Mouse (Mus musculus) brain, embryonic 14.5 days (tissue): ENCODE measurements around the gene Kncn. TPM values are rescaled to one million over a fixed set of nuclear protein-coding genes. Genes with fewer than 3 reads are reported as not detected.

Experiments
- DNase-seq: peaks from one replicate; pipeline ENCODE4 v3.0.0-alpha.2; 2011; ENCODE audit warnings: low read depth
- CTCF ChIP-seq: fragments of 200-500 bp; IDR thresholded peaks from 2 replicates; pipeline ENCODE4 v1.5.1; 2012; ENCODE audit warnings: inconsistent platforms, mild to moderate bottlenecking, moderate library complexity, borderline replicate concordance; ENCODE audit not compliant: insufficient read depth, insufficient read length; ENCODE audit errors: extremely low read depth
- POLR2A ChIP-seq: fragments of 200-500 bp; IDR thresholded peaks from 2 replicates; pipeline ENCODE4 v1.6.1; 2012; ENCODE audit warnings: mild to moderate bottlenecking, inconsistent platforms, borderline replicate concordance; ENCODE audit not compliant: poor library complexity, insufficient read depth, insufficient read length, severe bottlenecking; ENCODE audit errors: extremely low read depth
- polyA plus RNA-seq: library from polyadenylated mRNA; depleted of rRNA; stranded (reverse); fragments of >200 nt; gene quantifications from 2 replicates; pipeline ENCODE4 v1.2.3, GENCODE M21; 2012

The Kncn gene
- polyA plus RNA-seq, 1 experiment, result 0.10 TPM

DNA sequence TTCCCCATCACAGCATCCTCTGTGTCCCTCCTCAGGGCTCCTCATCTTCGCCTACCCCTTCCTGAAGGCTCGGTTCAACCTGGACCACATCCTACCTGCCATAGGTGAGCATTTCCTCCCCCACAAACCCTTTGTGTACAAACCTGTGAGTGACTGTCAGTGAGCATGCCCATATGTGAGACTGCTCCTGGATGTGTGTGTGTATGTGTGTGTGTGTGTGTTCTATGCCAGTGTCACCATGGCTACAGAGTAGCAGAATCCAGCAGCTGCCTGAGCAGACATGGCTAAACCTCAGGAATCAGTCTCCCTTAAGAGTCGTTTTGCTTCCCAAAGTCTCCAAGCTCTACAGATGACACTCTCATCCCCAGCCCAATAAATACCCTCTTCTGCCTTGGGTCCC lies 1.6 kb downstream of the Kncn start:
- peak; percentile 68 for DNase-seq
- no peak for TF ChIP-seq CTCF
- TF ChIP-seq POLR2A, result no peak

DNA sequence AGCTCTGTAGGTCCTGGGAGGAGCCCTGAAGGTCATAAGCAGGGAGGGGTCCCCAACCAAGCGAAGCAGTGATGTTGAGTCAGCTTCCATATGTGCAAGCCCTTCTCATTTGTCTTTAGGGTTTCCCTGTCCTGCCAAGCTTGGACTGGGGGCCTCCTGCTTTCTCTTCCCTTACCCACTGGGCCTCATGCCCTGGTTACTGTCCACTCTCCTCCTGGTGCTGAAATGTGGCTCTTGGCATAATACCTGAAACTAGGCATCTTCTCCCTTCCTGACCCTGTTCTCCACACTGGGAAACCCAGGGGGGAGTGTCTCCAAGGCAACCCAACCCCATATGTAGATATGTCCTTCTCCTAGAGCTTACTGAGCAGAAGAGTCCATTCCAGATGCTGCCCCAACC lies 2.7 kb downstream of the Kncn start:
- DNase-seq, result no peak
- TF ChIP-seq CTCF (no peak), POLR2A (no peak)

GRCm38 (mm10) chr4:115890066-115890465 lies 5.9 kb downstream of the Kncn start:
- DNase-seq, result no peak
- TF ChIP-seq POLR2A, result no peak
- TF ChIP-seq CTCF, result no peak

GRCm38 (mm10) chr4:115890553-115890952 lies 6.4 kb downstream of the Kncn start, which contains the start of gene 6430628N08Rik:
Gene 6430628N08Rik (plus strand): TSS chr4:115890665.
- no peak for DNase-seq
- TF ChIP-seq CTCF (no peak), POLR2A (no peak)

DNA sequence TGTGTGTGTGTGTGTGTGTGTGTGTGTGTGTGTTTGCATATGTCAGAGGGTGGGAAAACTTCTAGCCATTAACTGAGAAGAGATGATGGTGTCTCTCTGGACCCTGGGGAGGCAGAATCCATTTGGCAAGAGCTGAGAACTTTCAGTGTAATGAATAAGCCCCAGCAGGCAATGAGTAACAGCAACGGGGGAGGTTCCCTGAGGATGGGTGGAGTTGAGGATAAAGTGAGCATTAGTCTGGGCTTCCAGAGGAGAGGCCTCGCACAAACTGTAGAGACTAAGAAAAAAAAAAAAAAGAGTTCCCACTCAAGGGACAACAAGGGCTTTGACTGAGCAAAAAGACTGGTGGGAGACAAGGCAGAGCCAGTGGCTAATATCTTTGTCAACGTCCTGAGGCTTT lies 10.1 kb downstream of the Kncn start:
- no peak for DNase-seq
- no peak for TF ChIP-seq POLR2A
- no peak for TF ChIP-seq CTCF

DNA sequence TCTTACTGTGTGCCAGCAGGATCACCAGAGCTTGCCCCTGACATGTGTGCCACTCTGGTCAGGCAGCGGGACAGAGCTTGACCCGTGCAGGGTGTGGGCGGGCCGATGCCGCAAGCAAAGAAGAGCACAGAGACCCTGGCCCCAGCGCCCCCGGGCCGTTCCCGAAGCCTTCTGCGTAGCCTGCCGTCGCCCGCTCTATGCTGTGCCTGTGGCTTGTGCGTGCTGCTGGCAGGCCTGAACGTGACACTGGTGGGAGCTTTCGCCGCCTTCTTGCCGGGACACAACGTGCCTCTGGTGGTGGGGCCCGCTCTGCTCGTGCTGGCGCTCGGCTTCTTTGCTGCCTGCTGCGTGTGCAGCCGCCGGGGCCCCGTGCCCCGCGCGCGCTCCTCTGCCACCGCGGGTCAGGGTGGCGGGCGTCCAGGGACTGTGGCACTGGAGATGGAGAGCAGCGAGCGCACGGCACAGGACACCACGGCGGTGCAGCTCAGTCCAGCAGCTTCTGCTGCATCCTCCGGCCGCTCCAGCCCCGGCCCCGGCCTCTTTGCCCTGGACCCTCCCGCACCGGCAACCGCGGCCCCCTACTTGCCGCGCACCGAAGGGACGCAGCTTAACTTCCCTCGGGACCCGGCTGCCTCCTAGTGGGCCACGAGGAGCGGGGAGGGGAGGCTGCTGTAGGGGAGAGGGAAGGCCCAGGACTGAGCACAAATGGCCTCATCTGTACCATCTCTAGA lies 13.9 kb downstream of the Kncn start:
- DNase-seq, result peak; percentile 62
- TF ChIP-seq CTCF (peak; percentile 38; the same call in 1 of the 2 replicates), POLR2A (no peak)

GRCm38 (mm10) chr4:115902816-115903215 lies 18.6 kb downstream of the Kncn start:
- peak; percentile 89 for DNase-seq
- TF ChIP-seq CTCF (peak; percentile 78; the same call in 1 of the 2 replicates), POLR2A (no peak)

- DNase-seq, result peak; percentile 71
- no peak for TF ChIP-seq POLR2A
- TF ChIP-seq CTCF, result no peak
These were observed 20.2 kb downstream of the Kncn start for GRCm38 (mm10) chr4:115904375-115904774.

- peak; percentile 59 for DNase-seq
- TF ChIP-seq POLR2A, result no peak
- no peak for TF ChIP-seq CTCF
These were observed 21.5 kb downstream of the Kncn start for GRCm38 (mm10) chr4:115905701-115906100.

- TF ChIP-seq CTCF (no peak), POLR2A (no peak)
- no peak for DNase-seq
These were observed 22.6 kb downstream of the Kncn start for GRCm38 (mm10) chr4:115906791-115907190.

- no peak for DNase-seq
- TF ChIP-seq CTCF, result no peak
- TF ChIP-seq POLR2A, result no peak
These were observed 23.8 kb downstream of the Kncn start for GRCm38 (mm10) chr4:115907994-115908393.

DNA sequence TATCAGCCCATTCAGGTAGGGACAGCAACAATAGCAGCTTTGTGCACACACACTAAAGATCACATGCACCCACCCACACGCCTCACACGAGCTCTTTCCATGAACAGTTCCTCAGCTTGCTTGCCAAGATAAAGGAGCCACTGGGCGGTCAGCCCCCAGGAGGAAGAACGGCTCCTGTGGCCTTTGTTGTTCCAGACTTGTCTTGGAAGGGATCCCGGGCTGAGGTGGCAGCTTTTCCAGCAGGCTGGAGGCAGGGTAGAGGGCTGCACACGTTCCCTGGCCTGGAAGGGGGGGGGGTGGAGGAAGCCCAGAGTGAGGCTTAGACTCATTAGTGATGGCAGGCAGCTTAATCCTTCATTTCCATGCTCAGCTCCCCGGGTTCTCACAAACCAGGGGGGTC lies 24.4 kb downstream of the Kncn start:
- TF ChIP-seq CTCF (no peak), POLR2A (no peak)
- peak; percentile 94 for DNase-seq

DNA sequence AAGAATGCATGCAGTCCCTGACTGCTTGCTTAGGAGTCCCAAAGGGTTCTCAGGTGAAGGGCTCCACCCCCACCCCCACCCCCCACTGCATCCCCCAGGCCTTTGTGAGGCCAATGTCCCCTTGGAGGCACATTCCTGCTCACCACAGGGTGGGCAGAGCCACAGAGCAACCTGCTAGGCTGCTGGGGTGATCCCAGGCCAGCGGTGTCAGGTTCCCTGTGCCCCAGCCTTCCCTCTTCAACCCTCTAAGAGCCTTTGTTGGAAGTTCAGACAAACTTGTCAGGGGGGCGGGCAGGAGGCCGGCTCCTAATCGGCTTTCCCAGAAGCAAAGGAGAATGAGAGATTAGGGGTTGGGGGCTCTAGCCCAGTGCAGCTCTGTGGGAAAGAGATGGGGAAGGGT lies 27.4 kb downstream of the Kncn start:
- TF ChIP-seq POLR2A, result no peak
- no peak for TF ChIP-seq CTCF
- no peak for DNase-seq
